Mouse (Mus musculus): ENCODE data around the gene Cracr2a. TPM values are rescaled to one million over a fixed set of nuclear protein-coding genes. Genes with fewer than 3 reads are reported as not detected.
"Not testable (repeated sequence)": the region's sequence is repeated elsewhere in the genome, so short reads cannot be mapped to it uniquely, and the experiment has no call there.

Gene Cracr2a
- polyA plus RNA-seq (2016; fragmentation: Nextera tagmentation; extraction: Ambion mirVana) = 1.6 TPM in 2 replicates

DNA sequence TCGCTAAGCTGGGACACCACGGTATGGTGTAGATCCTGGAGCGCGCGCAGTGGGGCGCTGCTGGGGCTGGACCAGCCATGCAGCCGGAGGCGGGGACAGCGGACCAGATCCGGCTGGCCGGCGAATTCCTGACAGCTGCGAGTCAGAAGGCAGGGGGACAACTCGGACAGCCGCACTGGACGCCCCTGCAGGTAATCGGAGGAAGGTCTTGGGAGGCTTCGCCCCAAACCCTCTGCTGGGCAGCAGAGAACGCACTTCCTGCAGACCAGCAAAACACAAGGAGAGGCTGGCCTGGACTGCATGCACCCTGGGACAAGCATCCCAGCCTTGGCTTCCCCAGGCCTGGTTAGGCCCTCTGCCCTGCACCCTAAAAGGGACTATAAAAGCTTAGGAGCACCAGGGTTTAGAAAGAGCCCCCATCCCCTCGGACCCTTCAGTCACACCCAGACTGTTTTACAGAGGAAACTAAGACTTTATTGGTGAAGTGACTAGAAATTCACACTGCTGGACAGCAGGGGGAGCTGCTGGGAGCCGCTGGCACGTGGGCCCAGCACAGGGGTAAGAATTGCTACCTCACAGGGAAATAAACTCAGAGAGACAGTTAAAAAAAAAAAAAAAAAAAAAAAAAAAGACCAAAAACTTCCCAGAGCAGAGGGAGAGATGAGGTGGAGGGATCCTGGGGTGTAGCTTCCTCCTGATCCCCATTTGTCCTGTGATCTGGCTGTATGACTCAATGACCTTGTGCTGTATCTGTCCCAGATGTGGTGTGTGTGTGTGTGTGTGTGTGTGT is at the start of gene Cracr2a:
Cracr2a (plus strand) TSS at position 108 of the 790 bp plus-strand sequence.
- H3K4me2 ChIP-seq = peak within 1 kb of the TSS; percentile 84

DNA sequence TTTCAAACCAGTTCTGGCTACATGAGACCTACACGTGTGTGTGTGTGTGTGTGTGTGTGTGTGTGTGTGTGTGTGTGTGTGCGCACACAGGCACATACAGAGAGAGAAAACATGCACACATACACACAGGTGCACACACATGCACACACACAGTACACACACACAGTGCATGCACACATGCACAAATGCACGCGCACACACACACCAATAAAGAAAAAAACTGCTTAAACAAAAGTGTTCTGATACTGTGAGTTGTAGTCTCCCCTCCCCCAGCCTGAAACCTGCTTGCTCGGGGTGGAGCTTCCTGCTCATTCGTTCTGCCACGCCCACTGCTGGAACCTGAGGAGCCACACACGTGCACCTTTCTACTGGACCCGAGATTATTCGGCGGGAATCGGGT is 47.4 kb upstream of the Cracr2a start:
- not testable (repeated sequence) for H3K4me1 ChIP-seq (replicated peaks); H3K27ac ChIP-seq (ENCODE audit: poor library complexity, severe bottlenecking); H3K4me2 ChIP-seq; H3K36me3 ChIP-seq; H3K9me3 ChIP-seq (replicated peaks); H3K9ac ChIP-seq; ATAC-seq (ENCODE audit: insufficient number of reproducible peaks, low FRiP score); H3K4me3 ChIP-seq; H3K27me3 ChIP-seq (replicated peaks)
- WGBS = 68% methylated on average over 8 of the region's 12 CpGs

More for the DNA sequence above, at the start of gene Cracr2a:
- Histone ChIP-seq H3K36me3 (no peaks in the 10 kb centered on the region), H3K27me3 (replicated peaks) (no peaks in the 10 kb centered on the region), H3K9ac (peak within 1 kb of the TSS; percentile 59), H3K27ac (ENCODE audit: poor library complexity, severe bottlenecking) (peak within 1 kb of the TSS; percentile 66), H3K4me3 (peak within 1 kb of the TSS; percentile 55), H3K4me1 (replicated peaks) (peaks cover 25% of the 10 kb centered on the region), H3K9me3 (replicated peaks) (no peaks in the 10 kb centered on the region)
- WGBS = under 1% methylated on average over 22 of the region's 22 CpGs
- peak; percentile 90 for ATAC-seq (ENCODE audit: insufficient number of reproducible peaks, low FRiP score)

DNA sequence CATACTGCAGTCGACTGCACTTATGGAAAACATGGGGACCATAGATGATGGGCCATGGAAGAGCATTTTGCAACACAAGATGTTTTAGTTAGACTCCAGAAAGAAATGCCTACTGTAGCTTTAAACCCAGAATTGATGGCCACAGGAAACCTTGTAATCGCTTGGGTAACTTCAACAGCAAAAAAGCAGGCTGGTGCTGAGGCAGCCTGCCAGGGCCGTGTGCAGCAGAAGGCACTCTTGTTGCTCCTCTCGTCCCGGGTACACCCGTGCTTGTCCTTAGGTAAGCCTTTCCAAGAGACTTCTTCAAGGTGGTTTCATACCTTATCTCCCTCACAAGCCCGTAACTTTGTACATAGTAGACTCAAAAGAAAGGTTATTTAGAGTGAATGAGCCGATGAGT is 40.0 kb upstream of the Cracr2a start:
- Histone ChIP-seq H3K4me2 (no peak overlapping the region), H3K27me3 (replicated peaks) (no peaks in the 10 kb centered on the region), H3K36me3 (no peaks in the 10 kb centered on the region), H3K9ac (no peak overlapping the region), H3K4me3 (no peak overlapping the region), H3K9me3 (replicated peaks) (no peaks in the 10 kb centered on the region), H3K27ac (ENCODE audit: poor library complexity, severe bottlenecking) (no peak overlapping the region), H3K4me1 (replicated peaks) (peaks cover 10% of the 10 kb centered on the region)
- ATAC-seq (ENCODE audit: insufficient number of reproducible peaks, low FRiP score) = no peak
- 62% methylated on average over 8 of the region's 8 CpGs for WGBS

DNA sequence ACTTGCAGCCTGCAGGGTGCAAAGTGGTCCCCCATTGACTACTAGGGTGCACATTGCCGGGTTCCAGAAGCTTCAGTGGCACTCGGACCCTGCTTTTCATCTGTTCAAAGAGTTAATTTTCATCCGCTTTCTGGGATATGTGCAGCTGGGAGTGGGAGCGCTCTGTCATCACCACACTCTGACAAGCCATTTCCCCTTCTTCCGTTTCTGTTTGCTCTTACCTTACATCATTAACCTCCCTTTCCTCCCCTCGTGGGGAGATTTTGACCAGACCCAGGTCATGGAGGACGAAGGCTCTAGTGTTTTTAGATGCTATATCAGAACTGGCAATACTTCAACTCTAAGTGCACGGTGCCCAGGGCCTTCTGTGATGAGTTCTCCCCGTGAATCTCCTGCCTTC is 38.8 kb upstream of the Cracr2a start:
- Histone ChIP-seq H3K4me3 (no peak overlapping the region), H3K36me3 (no peaks in the 10 kb centered on the region), H3K27me3 (replicated peaks) (no peaks in the 10 kb centered on the region; the same call in 1 of the 2 replicates), H3K9ac (no peak overlapping the region), H3K27ac (ENCODE audit: poor library complexity, severe bottlenecking) (no peak overlapping the region), H3K4me1 (replicated peaks) (peaks cover 10% of the 10 kb centered on the region), H3K9me3 (replicated peaks) (no peaks in the 10 kb centered on the region), H3K4me2 (peak overlapping the region; percentile 6; the same call in 1 of the 2 replicates)
- 22% methylated on average over 9 of the region's 9 CpGs for WGBS
- ATAC-seq (ENCODE audit: insufficient number of reproducible peaks, low FRiP score) = no peak

GRCm38 (mm10) chr6:127524442-127524841 is 36.7 kb upstream of the Cracr2a start:
- Histone ChIP-seq H3K4me1 (replicated peaks) (peaks cover 16% of the 10 kb centered on the region), H3K9me3 (replicated peaks) (no peaks in the 10 kb centered on the region)
- WGBS = 25% methylated on average over 8 of the region's 8 CpGs

DNA sequence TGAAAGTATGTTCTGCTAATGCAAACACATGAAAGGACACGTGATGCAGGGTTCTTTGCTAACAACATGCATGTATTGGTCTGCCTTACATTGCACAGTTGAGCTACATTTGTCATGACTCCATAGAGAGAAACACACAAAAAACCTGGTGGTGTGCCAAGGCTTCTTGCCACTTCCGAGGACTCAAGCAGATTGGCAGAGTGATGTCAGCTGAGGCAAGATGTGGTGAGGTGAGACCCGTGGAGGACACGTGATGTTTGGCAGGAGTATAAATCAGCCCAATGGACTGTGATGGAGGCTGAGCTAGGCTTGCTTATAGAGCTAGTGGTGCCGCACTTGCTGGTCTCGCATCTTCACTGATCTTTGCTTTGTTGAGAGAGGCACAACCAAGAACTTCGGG is 32.5 kb upstream of the Cracr2a start:
- 79% methylated on average over 7 of the region's 7 CpGs for WGBS
- H3K4me2 ChIP-seq = no peak overlapping the region
- no peaks in the 10 kb centered on the region for H3K36me3 ChIP-seq
- no peak for ATAC-seq (ENCODE audit: insufficient number of reproducible peaks, low FRiP score)
- H3K4me1 ChIP-seq (replicated peaks) = peaks cover 22% of the 10 kb centered on the region
- no peak overlapping the region for H3K4me3 ChIP-seq
- H3K9ac ChIP-seq = no peak overlapping the region
- H3K9me3 ChIP-seq (replicated peaks) = no peaks in the 10 kb centered on the region
- no peaks in the 10 kb centered on the region; the same call in 1 of the 2 replicates for H3K27me3 ChIP-seq (replicated peaks)
- H3K27ac ChIP-seq (ENCODE audit: poor library complexity, severe bottlenecking) = peak overlapping the region; percentile 40; the same call in 1 of the 2 replicates

More at GRCm38 (mm10) chr6:127524442-127524841, 36.7 kb upstream of the Cracr2a start:
- Histone ChIP-seq H3K27me3 (replicated peaks) (no peaks in the 10 kb centered on the region; the same call in 1 of the 2 replicates), H3K4me3 (no peak overlapping the region), H3K9ac (no peak overlapping the region), H3K4me2 (no peak overlapping the region), H3K27ac (ENCODE audit: poor library complexity, severe bottlenecking) (no peak overlapping the region), H3K36me3 (no peaks in the 10 kb centered on the region)
- 0 out of 2 replicates have a peak, but pooled peaks have one; percentile 36 for ATAC-seq (ENCODE audit: insufficient number of reproducible peaks, low FRiP score)

GRCm38 (mm10) chr6:127529451-127529850 is 31.7 kb upstream of the Cracr2a start:
- no peaks in the 10 kb centered on the region; the same call in 1 of the 2 replicates for H3K27me3 ChIP-seq (replicated peaks)
- peak; percentile 81 for ATAC-seq (ENCODE audit: insufficient number of reproducible peaks, low FRiP score)
- no peak overlapping the region for H3K4me2 ChIP-seq
- H3K4me1 ChIP-seq (replicated peaks) = peaks cover 22% of the 10 kb centered on the region
- no peaks in the 10 kb centered on the region for H3K36me3 ChIP-seq
- H3K27ac ChIP-seq (ENCODE audit: poor library complexity, severe bottlenecking) = peak overlapping the region; percentile 76
- 35% methylated on average over 2 of the region's 2 CpGs for WGBS
- H3K4me3 ChIP-seq = no peak overlapping the region
- no peaks in the 10 kb centered on the region for H3K9me3 ChIP-seq (replicated peaks)
- no peak overlapping the region for H3K9ac ChIP-seq

DNA sequence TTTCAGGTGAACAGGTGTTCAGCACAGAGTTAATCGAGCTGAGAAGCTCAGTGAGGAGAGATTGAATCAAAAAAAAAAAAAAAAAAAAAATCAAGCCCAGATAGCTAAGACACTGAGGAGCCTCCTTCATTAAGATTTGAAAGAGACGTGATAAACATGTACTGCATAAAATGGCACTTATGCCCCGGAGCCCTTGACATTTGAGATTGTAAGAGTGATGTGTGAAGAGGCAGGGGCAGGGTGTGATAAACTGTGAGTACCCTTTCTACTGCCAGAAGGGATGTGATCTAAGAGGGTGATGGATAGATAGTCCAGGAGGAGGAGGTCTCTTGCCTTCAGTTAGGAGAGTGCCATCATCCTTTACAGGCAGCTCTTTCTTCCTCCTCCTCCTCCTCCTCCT is 30.9 kb upstream of the Cracr2a start:
- no peaks in the 10 kb centered on the region for H3K9me3 ChIP-seq (replicated peaks)
- WGBS = 19% methylated on average over 3 of the region's 3 CpGs
- ATAC-seq (ENCODE audit: insufficient number of reproducible peaks, low FRiP score) = no peak
- H3K9ac ChIP-seq = no peak overlapping the region
- no peaks in the 10 kb centered on the region; the same call in 1 of the 2 replicates for H3K27me3 ChIP-seq (replicated peaks)
- H3K27ac ChIP-seq (ENCODE audit: poor library complexity, severe bottlenecking) = peak overlapping the region; percentile 76; the same call in 1 of the 2 replicates
- peaks cover 22% of the 10 kb centered on the region for H3K4me1 ChIP-seq (replicated peaks)
- H3K36me3 ChIP-seq = no peaks in the 10 kb centered on the region
- no peak overlapping the region for H3K4me2 ChIP-seq
- no peak overlapping the region for H3K4me3 ChIP-seq

DNA sequence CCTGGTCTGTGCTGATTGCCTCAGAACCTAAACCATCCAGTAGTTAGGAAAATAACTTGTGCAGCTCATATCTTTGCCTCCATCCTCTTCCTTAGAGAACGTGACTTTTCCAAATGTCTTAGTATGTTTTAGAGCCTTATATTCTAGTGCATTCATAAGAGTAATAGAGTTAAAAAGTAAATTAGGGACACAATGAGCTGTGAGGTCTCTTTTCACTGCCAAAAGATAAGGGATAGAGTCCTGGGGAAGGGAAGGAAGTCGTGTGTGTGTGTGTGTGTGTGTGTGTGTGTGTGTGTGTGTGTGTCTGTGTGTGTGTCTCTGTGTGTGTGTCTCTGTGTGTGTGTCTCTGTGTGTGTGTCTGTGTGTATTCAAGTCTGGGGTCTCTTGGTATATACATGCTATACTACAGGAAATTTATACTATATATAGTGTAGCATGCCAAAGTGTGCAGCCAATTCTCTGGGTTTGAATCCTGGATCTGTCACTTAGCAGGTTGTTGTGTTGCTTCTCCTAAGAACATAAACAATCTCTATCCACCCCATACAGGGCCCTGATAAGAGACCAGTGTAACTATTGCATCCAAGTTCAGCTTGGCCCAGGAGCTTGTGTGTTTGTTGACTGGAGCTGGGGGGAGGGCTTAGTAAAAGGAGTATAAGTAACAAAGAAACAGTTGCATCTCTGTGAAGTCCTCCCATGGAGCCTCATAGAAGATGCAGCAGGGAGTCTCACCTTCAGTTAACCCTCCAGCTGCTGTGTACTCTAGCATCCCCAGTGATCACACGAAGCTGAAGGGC is 29.5 kb upstream of the Cracr2a start:
- Histone ChIP-seq H3K4me3 (no peak overlapping the region), H3K9me3 (replicated peaks) (no peaks in the 10 kb centered on the region), H3K27ac (ENCODE audit: poor library complexity, severe bottlenecking) (no peak overlapping the region), H3K4me2 (no peak overlapping the region), H3K36me3 (no peaks in the 10 kb centered on the region), H3K9ac (no peak overlapping the region), H3K27me3 (replicated peaks) (no peaks in the 10 kb centered on the region; the same call in 1 of the 2 replicates), H3K4me1 (replicated peaks) (peaks cover 22% of the 10 kb centered on the region)
- no peak for ATAC-seq (ENCODE audit: insufficient number of reproducible peaks, low FRiP score)
- 41% methylated on average over 3 of the region's 3 CpGs for WGBS

DNA sequence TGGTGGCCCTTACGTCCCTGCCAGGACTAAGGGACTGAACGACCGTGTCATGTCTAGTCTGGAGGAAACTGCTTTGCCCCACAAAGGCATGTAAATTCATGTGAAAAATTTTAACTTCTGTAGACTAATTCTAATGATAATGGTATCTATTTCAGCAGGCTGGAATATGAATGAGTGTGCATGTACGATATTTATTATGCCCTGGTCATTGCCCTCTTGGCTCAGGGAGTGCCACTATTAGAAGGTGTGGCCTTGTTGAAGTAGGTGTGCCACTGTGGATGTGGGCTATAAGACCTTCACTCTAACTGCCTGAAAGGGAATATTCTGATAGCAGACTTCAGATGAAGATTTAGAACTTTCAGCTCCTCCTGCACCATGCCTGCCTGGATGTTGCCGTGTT is 28.8 kb upstream of the Cracr2a start:
- WGBS = 87% methylated on average over 5 of the region's 5 CpGs
- Histone ChIP-seq H3K27ac (ENCODE audit: poor library complexity, severe bottlenecking) (no peak overlapping the region), H3K4me3 (no peak overlapping the region)

DNA sequence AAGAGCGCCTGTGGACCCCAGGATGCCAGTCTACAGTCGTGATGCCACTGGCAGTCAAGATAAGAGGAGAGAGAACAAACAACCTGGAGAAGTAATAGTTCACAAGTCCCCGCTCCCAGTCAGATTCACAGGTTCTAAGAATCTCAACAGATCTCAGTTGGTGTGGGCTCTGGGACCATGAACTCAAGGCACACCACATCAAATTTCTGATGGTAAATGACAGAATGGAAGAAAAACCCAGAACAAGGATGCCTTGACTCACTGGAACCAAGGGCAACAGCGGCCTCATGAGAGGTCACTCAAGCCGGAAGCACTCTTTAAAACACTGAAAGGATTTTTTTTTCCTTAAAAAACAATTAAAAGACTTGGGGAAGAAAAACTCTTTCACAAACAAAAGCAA is 27.4 kb upstream of the Cracr2a start:
- ATAC-seq (ENCODE audit: insufficient number of reproducible peaks, low FRiP score) = no peak
- WGBS = 73% methylated on average over 5 of the region's 5 CpGs
- H3K9me3 ChIP-seq (replicated peaks) = no peaks in the 10 kb centered on the region
- no peak overlapping the region for H3K4me2 ChIP-seq
- H3K27me3 ChIP-seq (replicated peaks) = no peaks in the 10 kb centered on the region; the same call in 1 of the 2 replicates
- no peak overlapping the region for H3K9ac ChIP-seq
- H3K4me1 ChIP-seq (replicated peaks) = peaks cover 20% of the 10 kb centered on the region
- H3K27ac ChIP-seq (ENCODE audit: poor library complexity, severe bottlenecking) = no peak overlapping the region
- H3K36me3 ChIP-seq = no peaks in the 10 kb centered on the region
- H3K4me3 ChIP-seq = no peak overlapping the region

More for the DNA sequence above, 28.8 kb upstream of the Cracr2a start:
- peaks cover 22% of the 10 kb centered on the region for H3K4me1 ChIP-seq (replicated peaks)
- H3K4me2 ChIP-seq = no peak overlapping the region
- ATAC-seq (ENCODE audit: insufficient number of reproducible peaks, low FRiP score) = no peak
- no peaks in the 10 kb centered on the region for H3K36me3 ChIP-seq
- no peaks in the 10 kb centered on the region for H3K9me3 ChIP-seq (replicated peaks)
- no peak overlapping the region for H3K9ac ChIP-seq
- no peaks in the 10 kb centered on the region; the same call in 1 of the 2 replicates for H3K27me3 ChIP-seq (replicated peaks)
